27 mouse cellular contexts compared by ENCODE assay signal in genomic region chr2:79652502-79652901, GRCm38 (mm10). TPM values are rescaled to one million over a fixed set of nuclear protein-coding genes. Genes with fewer than 3 reads are reported as not detected.
"Had no signal": no experiment of that assay in that cellular context is flagged by ENCODE, and none has a peak within 500 bp of the region (broad histone marks: within the 10 kb centered on the region; RNA-seq: fewer than 3 reads in every experiment).

No protein-coding gene starts in this region.

- H3K4me2 ChIP-seq: liver, embryonic 13.5 days; lung, embryonic 14.5 days; midbrain, embryonic 12.5 days; midbrain, embryonic 15.5 days; neural tube, embryonic 12.5 days; neural tube, embryonic 15.5 days had no signal

- H3K4me1 ChIP-seq: liver, embryonic 13.5 days; midbrain, embryonic 12.5 days; midbrain, embryonic 15.5 days; neural tube, embryonic 12.5 days; neural tube, embryonic 15.5 days had no signal

- H3K4me3 ChIP-seq: left cerebral cortex, adult 2 months; liver, embryonic 13.5 days; midbrain, embryonic 12.5 days; midbrain, embryonic 15.5 days; neural tube, embryonic 12.5 days; neural tube, embryonic 15.5 days had no signal

- H3K27me3 ChIP-seq: liver, embryonic 13.5 days; midbrain, embryonic 12.5 days; midbrain, embryonic 15.5 days; neural tube, embryonic 12.5 days; neural tube, embryonic 15.5 days had no signal

- H3K9me3 ChIP-seq: liver, embryonic 13.5 days; midbrain, embryonic 12.5 days; midbrain, embryonic 15.5 days; neural tube, embryonic 12.5 days; neural tube, embryonic 15.5 days had no signal

- H3K36me3 ChIP-seq: midbrain, embryonic 15.5 days had no signal

- DNase-seq: kidney, adult 18-20 months; kidney, postnatal 10 days; kidney, postnatal 4 days; layer of hippocampus, postnatal 36 days; liver, embryonic 13.5 days; liver, postnatal 0 days; lung, embryonic 14.5 days; lung, postnatal 10 days; lung, postnatal 4 days; right cerebral cortex, adult 18-20 months; right cerebral cortex, postnatal 14 days; right cerebral cortex, postnatal 4 days; thymus, adult 2 months; thymus, postnatal 14 days; thymus, postnatal 4 days had no signal

- ATAC-seq: liver, postnatal 0 days; midbrain, embryonic 15.5 days had no signal

- H3K9ac ChIP-seq: liver, embryonic 13.5 days; liver, postnatal 0 days; lung, embryonic 14.5 days; midbrain, embryonic 12.5 days; midbrain, embryonic 15.5 days; neural tube, embryonic 12.5 days; neural tube, embryonic 15.5 days had no signal

- H3K27ac ChIP-seq: liver, embryonic 13.5 days; midbrain, embryonic 12.5 days; midbrain, embryonic 15.5 days; neural tube, embryonic 12.5 days; neural tube, embryonic 15.5 days; stomach, postnatal 0 days had no signal

RNA-seq across cellular contexts. Expression of gene Ppp1r1c, which starts 55.1 kb away (rescaled TPM):
- total RNA-seq: layer of hippocampus, adult 8-10 months; layer of hippocampus, postnatal 36 days; left cerebral cortex, adult 2 months; left cerebral cortex, postnatal 36 days; megakaryocyte, adult 5-6 weeks had no signal
- polyA plus RNA-seq: intestine, embryonic 14.5 days; limb, embryonic 11.5 days; liver, embryonic 13.5 days; liver, postnatal 0 days; lung, embryonic 14.5 days; stomach, embryonic 14.5 days; stomach, postnatal 0 days; thymus, adult 2 months had no signal
